Mouse (Mus musculus) heart, embryonic 16.5 days (tissue): ENCODE results near the gene Elmod3. TPM values are rescaled to one million over a fixed set of nuclear protein-coding genes. Genes with fewer than 3 reads are reported as not detected.

Experiments used
- ATAC-seq: fragments of 200-750 bp; cut with Nextera tagmentation; replicated peaks from 2 replicates; pipeline ENCODE4 v1.8.0; 2017; ENCODE audit warnings: moderate number of reproducible peaks; ENCODE audit not compliant: insufficient read depth, low FRiP score; ENCODE audit errors: extremely low read depth
- H3K27ac ChIP-seq: fragments of 300-500 bp; sonication (generic); 2 replicates; pipeline ENCODE4 v1.5.1; 2014; ENCODE audit warnings: mild to moderate bottlenecking, low read length, control low read depth, moderate library complexity
- H3K27me3 ChIP-seq: fragments of 300-500 bp; sonication (generic); 2 replicates; pipeline ENCODE4 v1.6.1; 2014; ENCODE audit warnings: low read length, mixed read lengths; ENCODE audit not compliant: control insufficient read depth, insufficient read depth
- H3K36me3 ChIP-seq: fragments of 300-500 bp; sonication (generic); 2 replicates; pipeline ENCODE4 v1.6.1; 2014; ENCODE audit not compliant: control insufficient read depth, insufficient read depth
- H3K4me1 ChIP-seq: fragments of 300-500 bp; sonication (generic); 2 replicates; pipeline ENCODE4 v1.6.1; 2014; ENCODE audit warnings: low read length, mixed read lengths; ENCODE audit not compliant: control insufficient read depth, insufficient read depth
- H3K4me2 ChIP-seq: fragments of 300-500 bp; sonication (generic); 2 replicates; pipeline ENCODE4 v1.6.1; 2014; ENCODE audit warnings: low read depth, mild to moderate bottlenecking, control low read depth, low read length
- H3K4me3 ChIP-seq: fragments of 300-500 bp; sonication (generic); 2 replicates; pipeline ENCODE4 v1.5.1; 2014; ENCODE audit warnings: mild to moderate bottlenecking, control low read depth, low read length
- H3K9ac ChIP-seq: fragments of 300-500 bp; sonication (generic); 2 replicates; pipeline ENCODE4 v1.6.1; 2014; ENCODE audit warnings: low read length, control low read depth
- H3K9me3 ChIP-seq: fragments of 300-500 bp; sonication (generic); replicated peaks from 2 replicates; pipeline ENCODE4 v1.6.1; 2016; ENCODE audit warnings: low read length; ENCODE audit not compliant: control insufficient read depth
- WGBS: fragments of 180-500 bp; shearing (Covaris S2); extraction: QIAGEN DNeasy Blood & Tissue Kit; methylation state at CpG from one replicate; pipeline ENCODE4 v1.1.7; 2014; 5-methylcytosine and 5-hydroxymethylcytosine counted together
- polyA plus RNA-seq: library from polyadenylated mRNA; unstranded; fragments of >200 nt; fragmentation: Nextera tagmentation; extraction: Ambion mirVana; gene quantifications from 2 replicates; pipeline ENCODE4 v1.2.1, GENCODE M21; 2015

The Elmod3 gene
- polyA plus RNA-seq, 1 experiment from 2014 or later: 13.8 TPM

GRCm38 (mm10) chr6:72550025-72550424 is 48.2 kb downstream of the Elmod3 start:
- Histone ChIP-seq H3K4me1 (peaks cover 6% of the 10 kb centered on the region; the same call in 1 of the 2 replicates), H3K27ac (no peak overlapping the region), H3K4me2 (no peak overlapping the region), H3K4me3 (no peak overlapping the region), H3K36me3 (0 out of 2 replicates have a peak, but pooled peaks cover 2% of the 10 kb centered on the region), H3K9me3 (peaks cover 5% of the 10 kb centered on the region; the same call in 1 of the 2 replicates), H3K9ac (no peak overlapping the region), H3K27me3 (no peaks in the 10 kb centered on the region)
- 57% methylated on average over 6 of the region's 6 CpGs for WGBS
- ATAC-seq: no peak

GRCm38 (mm10) chr6:72549041-72549580 is 49.1 kb downstream of the Elmod3 start:
- no peak for ATAC-seq
- Histone ChIP-seq H3K36me3 (0 out of 2 replicates have a peak, but pooled peaks cover 2% of the 10 kb centered on the region), H3K9ac (no peak overlapping the region), H3K4me3 (no peak overlapping the region), H3K4me1 (peaks cover 14% of the 10 kb centered on the region), H3K9me3 (peaks cover 5% of the 10 kb centered on the region; the same call in 1 of the 2 replicates), H3K4me2 (no peak overlapping the region), H3K27ac (peak overlapping the region; percentile 12; the same call in 1 of the 2 replicates), H3K27me3 (no peaks in the 10 kb centered on the region)
- 54% methylated on average over 9 of the region's 9 CpGs for WGBS

- Histone ChIP-seq H3K27ac (no peak overlapping the region), H3K36me3 (0 out of 2 replicates have a peak, but pooled peaks cover 2% of the 10 kb centered on the region), H3K4me3 (no peak overlapping the region), H3K4me2 (no peak overlapping the region), H3K27me3 (no peaks in the 10 kb centered on the region), H3K9me3 (peaks cover 5% of the 10 kb centered on the region; the same call in 1 of the 2 replicates), H3K4me1 (peaks cover 11% of the 10 kb centered on the region), H3K9ac (no peak overlapping the region)
- ATAC-seq: no peak
- WGBS: 79% methylated on average over 3 of the region's 3 CpGs
These were observed 50.4 kb downstream of the Elmod3 start for GRCm38 (mm10) chr6:72547862-72548261.

GRCm38 (mm10) chr6:72547121-72547520 is 51.1 kb downstream of the Elmod3 start:
- H3K4me3 ChIP-seq: no peak overlapping the region
- peaks cover 5% of the 10 kb centered on the region; the same call in 1 of the 2 replicates for H3K9me3 ChIP-seq
- H3K4me2 ChIP-seq: no peak overlapping the region
- H3K27me3 ChIP-seq: no peaks in the 10 kb centered on the region
- H3K27ac ChIP-seq: no peak overlapping the region
- no peak for ATAC-seq
- 0 out of 2 replicates have a peak, but pooled peaks cover 2% of the 10 kb centered on the region for H3K36me3 ChIP-seq
- H3K9ac ChIP-seq: no peak overlapping the region
- 93% methylated on average over 2 of the region's 2 CpGs for WGBS
- peaks cover 11% of the 10 kb centered on the region for H3K4me1 ChIP-seq

- H3K9ac ChIP-seq: no peak overlapping the region
- no peaks in the 10 kb centered on the region for H3K27me3 ChIP-seq
- H3K4me2 ChIP-seq: no peak overlapping the region
- WGBS: 57% methylated on average over 7 of the region's 7 CpGs
- no peak overlapping the region for H3K4me3 ChIP-seq
- ATAC-seq: no peak
- H3K36me3 ChIP-seq: 0 out of 2 replicates have a peak, but pooled peaks cover 2% of the 10 kb centered on the region
- H3K9me3 ChIP-seq: peaks cover 5% of the 10 kb centered on the region; the same call in 1 of the 2 replicates
- peaks cover 11% of the 10 kb centered on the region for H3K4me1 ChIP-seq
- no peak overlapping the region for H3K27ac ChIP-seq
These were observed 52.8 kb downstream of the Elmod3 start for GRCm38 (mm10) chr6:72545377-72545776.

- peak within 1 kb of the TSS; percentile 71 for H3K27ac ChIP-seq
- H3K4me3 ChIP-seq: peak within 1 kb of the TSS; percentile 60
- ATAC-seq: peak; percentile 65
- H3K4me1 ChIP-seq: peaks cover 11% of the 10 kb centered on the region
- peaks cover 5% of the 10 kb centered on the region; the same call in 1 of the 2 replicates for H3K9me3 ChIP-seq
- H3K9ac ChIP-seq: peak within 1 kb of the TSS; percentile 74
- 0 out of 2 replicates have a peak, but pooled peaks cover 2% of the 10 kb centered on the region for H3K36me3 ChIP-seq
- WGBS: 6% methylated on average over 23 of the region's 23 CpGs
- H3K4me2 ChIP-seq: peak within 1 kb of the TSS; percentile 81
- no peaks in the 10 kb centered on the region for H3K27me3 ChIP-seq
These were observed 53.8 kb downstream of the Elmod3 start, which contains the start of gene Capg for GRCm38 (mm10) chr6:72544283-72544987. Gene Capg (plus strand): TSS chr6:72544391.

- H3K4me1 ChIP-seq: peaks cover 15% of the 10 kb centered on the region
- 70% methylated on average over 12 of the region's 12 CpGs for WGBS
- H3K27me3 ChIP-seq: no peaks in the 10 kb centered on the region
- peaks cover 5% of the 10 kb centered on the region; the same call in 1 of the 2 replicates for H3K9me3 ChIP-seq
- H3K9ac ChIP-seq: no peak overlapping the region
- H3K4me2 ChIP-seq: no peak overlapping the region
- no peak overlapping the region for H3K4me3 ChIP-seq
- H3K27ac ChIP-seq: no peak overlapping the region
- ATAC-seq: no peak
- 0 out of 2 replicates have a peak, but pooled peaks cover 2% of the 10 kb centered on the region for H3K36me3 ChIP-seq
These were observed 54.9 kb downstream of the Elmod3 start for GRCm38 (mm10) chr6:72543265-72543850.

- Histone ChIP-seq H3K4me3 (peak overlapping the region; percentile 54), H3K27me3 (no peaks in the 10 kb centered on the region), H3K9me3 (no peaks in the 10 kb centered on the region), H3K27ac (peak overlapping the region; percentile 3; the same call in 1 of the 2 replicates), H3K4me2 (peak overlapping the region; percentile 59), H3K36me3 (no peaks in the 10 kb centered on the region), H3K9ac (peak overlapping the region; percentile 61), H3K4me1 (peaks cover 16% of the 10 kb centered on the region)
- WGBS: 3% methylated on average over 16 of the region's 16 CpGs
- peak; percentile 98 for ATAC-seq
These were observed 59.6 kb downstream of the Elmod3 start for GRCm38 (mm10) chr6:72538562-72539031.
